17 mouse cellular contexts compared by ENCODE assay signal in the genomic region with DNA sequence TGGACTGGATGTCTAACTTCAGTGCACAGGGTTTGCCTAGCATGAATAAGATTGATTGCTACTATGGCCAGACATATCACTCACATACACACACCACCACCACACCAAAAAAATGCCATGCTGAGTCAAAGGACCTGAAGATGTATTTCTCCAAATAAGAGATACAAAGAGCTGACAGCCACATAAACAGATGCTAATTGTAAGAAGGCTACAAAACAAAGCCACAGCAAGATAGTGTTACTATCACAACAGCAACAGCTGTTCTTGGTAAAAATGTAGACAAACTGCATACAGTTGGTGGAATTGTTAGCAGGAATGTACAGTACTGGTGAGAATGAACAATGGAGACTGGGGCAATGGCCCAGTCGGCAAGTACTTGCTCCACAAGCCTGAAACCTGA. TPM values are rescaled to one million over a fixed set of nuclear protein-coding genes. Genes with fewer than 3 reads are reported as not detected.
DNase-seq lines count a peak whose midpoint lies in the region; ATAC-seq and TF ChIP-seq lines count a peak whose summit lies in the region.
"Had no signal": no experiment of that assay in that cellular context is flagged by ENCODE, and none has a peak within 500 bp of the region (broad histone marks: within the 10 kb centered on the region; RNA-seq: fewer than 3 reads in every experiment).

No protein-coding gene starts in this region.

- DNase-seq in hindbrain, postnatal 0 days (ENCODE audit: low spot score), result no peak
- DNase-seq in MEL (ENCODE audit: low read depth, low spot score), result peak; percentile 35
- DNase-seq in yolk sac, embryonic 10.5 days (ENCODE audit: low spot score), result no peak
- DNase-seq in midbrain, postnatal 0 days (ENCODE audit: low spot score), result no peak
- DNase-seq: cerebellum, adult 9-11 months; kidney, adult 9 months; lung, adult 2 months; lung, postnatal 36 days; right cerebral cortex, postnatal 4 days; thymus, postnatal 14 days had no signal

- no peaks in the 10 kb centered on the region for H3K27me3 ChIP-seq in hindbrain, embryonic 13.5 days
- no peaks in the 10 kb centered on the region for H3K27me3 ChIP-seq in hindbrain, postnatal 0 days (ENCODE audit: insufficient read depth, low read length)
- no peaks in the 10 kb centered on the region for H3K27me3 ChIP-seq in MEL (ENCODE audit: control insufficient read depth in 1 of 2, insufficient read depth in 2 of 2, low read length in 2 of 2)
- no peaks in the 10 kb centered on the region for H3K27me3 ChIP-seq in liver, embryonic 12.5 days (replicated peaks)
- no peaks in the 10 kb centered on the region for H3K27me3 ChIP-seq in midbrain, postnatal 0 days (ENCODE audit: insufficient read depth, low read length)
- H3K27me3 ChIP-seq: embryonic facial prominence, embryonic 13.5 days; midbrain, embryonic 12.5 days had no signal

- H3K9me3 ChIP-seq in hindbrain, embryonic 13.5 days, result no peaks in the 10 kb centered on the region
- H3K9me3 ChIP-seq in hindbrain, postnatal 0 days (ENCODE audit: low read length), result no peaks in the 10 kb centered on the region
- H3K9me3 ChIP-seq in MEL (replicated peaks; ENCODE audit: insufficient read depth, low read length), result no peaks in the 10 kb centered on the region
- no peaks in the 10 kb centered on the region for H3K9me3 ChIP-seq in liver, embryonic 12.5 days (replicated peaks)
- H3K9me3 ChIP-seq in midbrain, postnatal 0 days (ENCODE audit: low read length), result no peaks in the 10 kb centered on the region
- H3K9me3 ChIP-seq: embryonic facial prominence, embryonic 13.5 days; G1E; midbrain, embryonic 12.5 days had no signal

- H3K27ac ChIP-seq in hindbrain, embryonic 13.5 days, result peak overlapping the region; percentile 36; the same call in 1 of the 2 replicates
- H3K27ac ChIP-seq in hindbrain, postnatal 0 days, result no peak overlapping the region
- H3K27ac ChIP-seq in MEL (ENCODE audit: control insufficient read depth, low read depth, low read length), result no peak overlapping the region
- H3K27ac ChIP-seq in liver, embryonic 12.5 days, result no peak overlapping the region
- H3K27ac ChIP-seq in midbrain, postnatal 0 days (ENCODE audit: low read depth, low read length), result no peak overlapping the region
- H3K27ac ChIP-seq: embryonic facial prominence, embryonic 13.5 days; midbrain, embryonic 12.5 days had no signal

- no peak for TF ChIP-seq CTCF in hindbrain, postnatal 0 days (IDR thresholded peaks at IDR 0.05; ENCODE audit: low read depth)
- TF ChIP-seq CTCF in MEL (IDR thresholded peaks at IDR 0.05 in 2 of 3, conservative IDR thresholded peaks at IDR 0.05 in 1 of 3; ENCODE audit: control insufficient read depth in 1 of 3, insufficient read depth in 1 of 3, low read depth in 2 of 3, low read length in 3 of 3, poor library complexity in 1 of 3, severe bottlenecking in 1 of 3), result no peak
- TF ChIP-seq CTCF in midbrain, postnatal 0 days (IDR thresholded peaks at IDR 0.05), result no peak

- TF ChIP-seq EP300 in MEL (IDR thresholded peaks at IDR 0.05; ENCODE audit: low read depth in 1 of 2, low read length in 2 of 2), result peak in 1 of 2 experiments; percentile 41; a peak in 2 of 4 replicates

- no peak overlapping the region for H3K4me3 ChIP-seq in hindbrain, embryonic 13.5 days
- no peak overlapping the region for H3K4me3 ChIP-seq in hindbrain, postnatal 0 days (ENCODE audit: low read length)
- H3K4me3 ChIP-seq in MEL (ENCODE audit: control insufficient read depth in 1 of 2, insufficient read depth in 1 of 2, low read depth in 2 of 2, low read length in 2 of 2), result no peak overlapping the region
- H3K4me3 ChIP-seq in liver, embryonic 12.5 days, result no peak overlapping the region
- no peak overlapping the region for H3K4me3 ChIP-seq in midbrain, postnatal 0 days (ENCODE audit: low read depth, low read length)
- H3K4me3 ChIP-seq: embryonic facial prominence, embryonic 13.5 days; midbrain, embryonic 12.5 days had no signal

- no peak overlapping the region for H3K4me2 ChIP-seq in hindbrain, embryonic 13.5 days
- no peak overlapping the region for H3K4me2 ChIP-seq in hindbrain, postnatal 0 days (ENCODE audit: low read depth, low read length)
- no peak overlapping the region for H3K4me2 ChIP-seq in liver, embryonic 12.5 days
- no peak overlapping the region for H3K4me2 ChIP-seq in midbrain, postnatal 0 days (ENCODE audit: low read depth, low read length, poor library complexity, severe bottlenecking)
- H3K4me2 ChIP-seq: embryonic facial prominence, embryonic 13.5 days; midbrain, embryonic 12.5 days had no signal

- 0 out of 2 replicates have a peak, but pooled peaks cover 2% of the 10 kb centered on the region for H3K79me2 ChIP-seq in MEL (ENCODE audit: control insufficient read depth, insufficient read depth, low read length, poor library complexity)

- no peak overlapping the region for H3K9ac ChIP-seq in hindbrain, embryonic 13.5 days
- H3K9ac ChIP-seq in hindbrain, postnatal 0 days (replicated peaks; ENCODE audit: low read length), result no peak overlapping the region
- no peak overlapping the region for H3K9ac ChIP-seq in MEL (ENCODE audit: control insufficient read depth, low read depth, low read length, poor library complexity, severe bottlenecking)
- H3K9ac ChIP-seq in liver, embryonic 12.5 days, result no peak overlapping the region
- no peak overlapping the region for H3K9ac ChIP-seq in midbrain, postnatal 0 days (replicated peaks; ENCODE audit: low read length, poor library complexity, severe bottlenecking)
- H3K9ac ChIP-seq: embryonic facial prominence, embryonic 13.5 days; midbrain, embryonic 12.5 days had no signal

- TF ChIP-seq RAD21 in MEL (IDR thresholded peaks at IDR 0.05; ENCODE audit: low read depth, low read length), result no peak

- peaks cover 17% of the 10 kb centered on the region for H3K4me1 ChIP-seq in hindbrain, embryonic 13.5 days (replicated peaks)
- no peaks in the 10 kb centered on the region for H3K4me1 ChIP-seq in hindbrain, postnatal 0 days (ENCODE audit: insufficient read depth, low read length)
- peaks cover 4 to 5% of the 10 kb centered on the region in 2 experiments; a peak in 3 of 4 replicates for H3K4me1 ChIP-seq in MEL (ENCODE audit: control insufficient read depth in 1 of 2, insufficient read depth in 2 of 2, low read length in 2 of 2)
- peaks cover 33% of the 10 kb centered on the region for H3K4me1 ChIP-seq in liver, embryonic 12.5 days
- no peaks in the 10 kb centered on the region; the same call in 1 of the 2 replicates for H3K4me1 ChIP-seq in midbrain, postnatal 0 days (ENCODE audit: insufficient read depth, low read length)

- no peak for TF ChIP-seq POLR2A in MEL (IDR thresholded peaks at IDR 0.05; ENCODE audit: control insufficient read depth in 1 of 2, insufficient read depth in 1 of 2, low read depth in 1 of 2, low read length in 2 of 2, poor library complexity in 1 of 2)

- WGBS in hindbrain, embryonic 13.5 days, result 76% methylated on average over 1 of the region's 1 CpGs
- WGBS in hindbrain, postnatal 0 days, result 21% methylated on average over 1 of the region's 1 CpGs
- WGBS in liver, embryonic 12.5 days (ENCODE audit: insufficient replicate concordance), result 74% methylated on average over 1 of the region's 1 CpGs
- 68% methylated on average over 1 of the region's 1 CpGs for WGBS in midbrain, postnatal 0 days

- no peak for ATAC-seq in hindbrain, embryonic 13.5 days (ENCODE audit: low FRiP score)
- no peak for ATAC-seq in hindbrain, postnatal 0 days
- ATAC-seq in liver, embryonic 12.5 days, result peak; percentile 67; the same call in 1 of the 2 replicates
- ATAC-seq in megakaryocyte-erythroid progenitor cell, adult 5-6 weeks (replicated peaks; ENCODE audit: low FRiP score, low TSS enrichment, poor library complexity, severe bottlenecking), result peak; percentile 94
- ATAC-seq in midbrain, postnatal 0 days (ENCODE audit: low FRiP score), result no peak
- ATAC-seq: forebrain, embryonic 16.5 days had no signal

- H3K36me3 ChIP-seq in hindbrain, embryonic 13.5 days, result peaks cover 7% of the 10 kb centered on the region
- H3K36me3 ChIP-seq in hindbrain, postnatal 0 days (ENCODE audit: insufficient read depth, low read length), result no peaks in the 10 kb centered on the region
- H3K36me3 ChIP-seq in MEL (ENCODE audit: control insufficient read depth in 1 of 2, insufficient read depth in 2 of 2, low read length in 2 of 2), result peaks cover 0 to 4% of the 10 kb centered on the region in 2 experiments; a peak in 3 of 4 replicates
- H3K36me3 ChIP-seq in liver, embryonic 12.5 days, result peaks cover 4% of the 10 kb centered on the region; the same call in 1 of the 2 replicates
- no peaks in the 10 kb centered on the region for H3K36me3 ChIP-seq in midbrain, postnatal 0 days (ENCODE audit: insufficient read depth, low read length)
- H3K36me3 ChIP-seq: embryonic facial prominence, embryonic 13.5 days; midbrain, embryonic 12.5 days had no signal

TF ChIP-seq in MEL, 35 proteins besides CTCF, POLR2A, EP300 and RAD21 (continues in another document):
- TF ChIP-seq TAL1 (IDR thresholded peaks at IDR 0.05; ENCODE audit: low read length), result 0 out of 2 replicates have a peak, but pooled peaks have one; percentile 35
- no peak for TF ChIP-seq JUND (IDR thresholded peaks at IDR 0.05; ENCODE audit: low read depth, low read length)
- TF ChIP-seq TCF12 (IDR thresholded peaks at IDR 0.05; ENCODE audit: low read depth, low read length), result no peak
- TF ChIP-seq MXI1 (IDR thresholded peaks at IDR 0.05; ENCODE audit: low read depth, low read length), result no peak
- no peak for TF ChIP-seq CHD2 (IDR thresholded peaks at IDR 0.05; ENCODE audit: low read length)
- TF ChIP-seq GATA1 (IDR thresholded peaks at IDR 0.05; ENCODE audit: low read depth, low read length), result peak; percentile 23; the same call in 1 of the 2 replicates
- no peak for TF ChIP-seq ZC3H11A (IDR thresholded peaks at IDR 0.05; ENCODE audit: low read depth, low read length)
- peak; percentile 55; the same call in 1 of the 2 replicates for TF ChIP-seq ETS1 (IDR thresholded peaks at IDR 0.05; ENCODE audit: low read depth, low read length)
- TF ChIP-seq MAX (IDR thresholded peaks at IDR 0.05; ENCODE audit: low read length), result no peak
- no peak for TF ChIP-seq USF2 (IDR thresholded peaks at IDR 0.05; ENCODE audit: borderline replicate concordance in 1 of 2, insufficient read depth in 1 of 2, low read depth in 1 of 2, low read length in 2 of 2)

RNA-seq across cellular contexts. Expression of a gene that starts 28.8 kb away (rescaled TPM):
- polyA plus RNA-seq in hindbrain, embryonic 13.5 days (2015; fragmentation: Nextera tagmentation; extraction: Ambion mirVana), result 44.9 and 47.3 TPM in 2 replicates
- total RNA-seq in hindbrain, postnatal 0 days (2014; rRNA removed), result 107 and 126 TPM in 2 replicates
- 28.5 and 33.8 TPM in 2 replicates for polyA plus RNA-seq in hindbrain, postnatal 0 days (2015; fragmentation: Nextera tagmentation; extraction: Ambion mirVana)
- total RNA-seq in MEL (2012; rRNA removed), result 6.2 and 7.7 TPM in 2 replicates
- polyA plus RNA-seq in MEL (2012; ENCODE audit: insufficient read depth in 1 of 2, insufficient read length in 2 of 2, low read depth in 1 of 2, low replicate concordance in 2 of 2, missing spikeins in 1 of 2), result 10 to 100 TPM; 12.2 to 67.8 TPM
- polyA plus RNA-seq in liver, embryonic 12.5 days (2016; fragmentation: Nextera tagmentation; extraction: Ambion mirVana), result 6.7 and 6.9 TPM in 2 replicates
- total RNA-seq in megakaryocyte-erythroid progenitor cell, adult 5-6 weeks (2014; fragmentation: Nextera tagmentation), result 44.5 and 50.1 TPM in 2 replicates
- total RNA-seq in megakaryocyte-erythroid progenitor cell, adult 5-6 weeks (2017), result 25.0 and 34.3 TPM in 2 replicates
- total RNA-seq in midbrain, postnatal 0 days (2014; rRNA removed), result 177 and 218 TPM in 2 replicates
- polyA plus RNA-seq in midbrain, postnatal 0 days (2015; fragmentation: Nextera tagmentation; extraction: Ambion mirVana), result 29.5 and 38.3 TPM in 2 replicates

Comparison
In these comparisons a context has a peak if more than half of its experiments do, and no peak if none do; other contexts are left out.
1. ATAC-seq: peak in liver, embryonic 12.5 days (single experiment) and megakaryocyte-erythroid progenitor cell, adult 5-6 weeks (single experiment); none in hindbrain, embryonic 13.5 days (single experiment), hindbrain, postnatal 0 days (single experiment) and midbrain, postnatal 0 days (single experiment).